Mouse (Mus musculus): ENCODE measurements around the gene Teddm2. TPM values are rescaled to one million over a fixed set of nuclear protein-coding genes. Genes with fewer than 3 reads are reported as not detected.
"Not testable (repeated sequence)": the region's sequence is repeated elsewhere in the genome, so short reads cannot be mapped to it uniquely, and the experiment has no call there.

The Teddm2 gene
- polyA plus RNA-seq, 1 experiment from 2014 or later = 0.65 TPM

GRCm38 (mm10) chr1:153874045-153874444 is 26.0 kb downstream of the Teddm2 start, which contains the start of gene Teddm1b:
Teddm1b (plus strand) TSS chr1:153874345.
- H3K27me3 ChIP-seq = no peaks in the 10 kb centered on the region
- H3K9ac ChIP-seq (replicated peaks) = no peak within 1 kb of the TSS
- no peaks in the 10 kb centered on the region for H3K9me3 ChIP-seq
- no peak within 1 kb of the TSS for H3K27ac ChIP-seq (replicated peaks)
- WGBS = 91% methylated on average over 6 of the region's 6 CpGs
- no peaks in the 10 kb centered on the region for H3K36me3 ChIP-seq
- ATAC-seq (ENCODE audit: low FRiP score, low read depth) = no peak
- no peak within 1 kb of the TSS for H3K4me2 ChIP-seq (replicated peaks)
- no peak within 1 kb of the TSS for H3K4me3 ChIP-seq
- H3K4me1 ChIP-seq = no peaks in the 10 kb centered on the region

DNA sequence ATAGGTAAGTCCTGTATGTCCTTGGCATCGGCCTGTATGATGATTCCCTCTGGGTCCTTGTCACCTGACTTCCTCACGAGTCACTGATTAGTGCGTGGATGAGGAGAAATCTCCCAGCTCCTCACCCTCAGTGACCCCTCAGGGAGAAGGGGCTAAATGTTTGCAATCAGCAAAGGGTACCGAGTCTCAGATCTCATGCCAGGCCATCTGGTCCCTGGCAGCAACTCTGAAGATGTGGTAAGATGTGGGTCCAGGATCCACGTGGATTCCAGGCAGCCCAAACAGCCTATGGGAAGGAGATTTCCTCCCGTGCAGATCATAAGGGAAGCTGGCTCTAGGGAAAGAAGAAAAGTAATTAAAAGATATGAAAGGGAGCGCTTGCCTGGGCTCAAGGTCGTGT is 44.1 kb downstream of the Teddm2 start:
- Histone ChIP-seq H3K4me3 (no peak overlapping the region), H3K4me2 (replicated peaks) (no peak overlapping the region), H3K27me3 (no peaks in the 10 kb centered on the region), H3K4me1 (no peaks in the 10 kb centered on the region), H3K9me3 (no peaks in the 10 kb centered on the region), H3K36me3 (no peaks in the 10 kb centered on the region), H3K9ac (replicated peaks) (no peak overlapping the region), H3K27ac (replicated peaks) (no peak overlapping the region)
- ATAC-seq (ENCODE audit: low FRiP score, low read depth) = no peak
- WGBS = 81% methylated on average over 8 of the region's 8 CpGs

DNA sequence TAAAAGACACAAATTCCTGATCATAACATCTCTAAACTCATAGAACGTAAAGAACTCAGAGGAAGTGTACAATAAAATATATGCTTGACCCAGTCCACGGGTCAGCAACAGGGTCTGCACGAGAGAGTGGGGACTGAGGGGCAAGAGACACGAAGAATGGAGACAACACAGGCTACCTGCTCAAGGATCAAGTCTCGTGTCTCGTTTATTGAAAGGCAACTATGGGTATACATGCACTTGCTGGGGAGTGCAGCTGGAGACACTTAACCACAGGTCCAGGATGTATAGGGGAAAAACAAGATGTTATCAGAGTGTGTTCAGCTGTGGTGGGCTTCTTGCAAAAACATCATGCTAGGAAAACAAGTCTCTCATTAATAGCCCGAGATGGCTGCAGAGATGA is 47.3 kb downstream of the Teddm2 start:
- not testable (repeated sequence) for ATAC-seq (ENCODE audit: low FRiP score, low read depth); H3K27ac ChIP-seq (replicated peaks); H3K36me3 ChIP-seq; H3K27me3 ChIP-seq; H3K9me3 ChIP-seq; H3K4me3 ChIP-seq; H3K4me1 ChIP-seq; H3K4me2 ChIP-seq (replicated peaks); H3K9ac ChIP-seq (replicated peaks)
- 83% methylated on average over 7 of the region's 7 CpGs for WGBS

DNA sequence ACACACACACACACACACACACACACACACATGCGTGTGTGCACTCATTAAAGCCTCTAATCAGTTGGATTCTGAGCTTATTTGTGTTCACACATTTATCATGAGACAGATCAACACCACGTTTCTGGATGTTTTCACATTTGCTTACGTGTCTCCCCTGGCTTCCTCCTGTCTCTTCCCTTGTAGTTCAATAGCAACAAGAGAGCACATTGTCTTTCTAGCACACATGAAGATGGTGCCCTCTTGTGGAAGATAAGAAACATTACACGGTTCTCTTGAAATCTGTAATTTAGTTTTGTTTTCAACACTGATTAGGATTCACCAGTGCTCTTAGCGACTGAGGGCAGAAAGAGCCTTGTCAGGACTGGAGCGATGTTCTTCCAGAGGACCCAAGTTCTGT is 53.2 kb downstream of the Teddm2 start:
- no peak for ATAC-seq (ENCODE audit: low FRiP score, low read depth)
- no peak overlapping the region for H3K27ac ChIP-seq (replicated peaks)
- 37% methylated on average over 6 of the region's 6 CpGs for WGBS

GRCm38 (mm10) chr1:153846420-153846819 is 53.6 kb downstream of the Teddm2 start:
- Histone ChIP-seq H3K9me3 (no peaks in the 10 kb centered on the region), H3K4me1 (no peaks in the 10 kb centered on the region), H3K27ac (replicated peaks) (no peak overlapping the region), H3K4me3 (no peak overlapping the region), H3K9ac (replicated peaks) (no peak overlapping the region), H3K27me3 (no peaks in the 10 kb centered on the region), H3K36me3 (no peaks in the 10 kb centered on the region), H3K4me2 (replicated peaks) (no peak overlapping the region)
- ATAC-seq (ENCODE audit: low FRiP score, low read depth) = no peak
- 93% methylated on average over 7 of the region's 7 CpGs for WGBS

More for the DNA sequence above, 53.2 kb downstream of the Teddm2 start:
- Histone ChIP-seq H3K4me2 (replicated peaks) (no peak overlapping the region), H3K36me3 (no peaks in the 10 kb centered on the region), H3K9ac (replicated peaks) (no peak overlapping the region), H3K4me3 (no peak overlapping the region), H3K27me3 (no peaks in the 10 kb centered on the region), H3K4me1 (no peaks in the 10 kb centered on the region), H3K9me3 (no peaks in the 10 kb centered on the region)

DNA sequence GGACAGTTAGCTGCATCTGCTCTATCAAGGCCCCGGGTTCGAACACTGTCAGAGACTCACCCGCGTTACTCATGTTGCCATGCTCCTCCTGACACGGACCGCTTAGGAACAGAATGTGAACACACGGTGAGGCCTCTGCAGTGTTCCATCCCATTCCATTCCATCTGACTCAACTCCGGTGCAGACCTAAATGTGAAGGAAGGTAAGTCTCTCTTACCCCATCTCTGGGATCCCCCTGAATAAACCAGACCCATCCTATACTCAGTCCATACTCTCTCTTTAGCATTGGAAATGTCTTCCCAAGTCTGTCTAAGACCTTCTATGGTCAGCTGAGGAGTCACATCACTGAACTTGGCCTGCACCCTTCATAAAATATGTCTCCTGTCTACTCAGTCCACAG is 56.0 kb downstream of the Teddm2 start, which contains the start of gene Rgsl1:
Gene Rgsl1, minus strand, starts transcription at position 101 of the 400 bp plus-strand sequence.
- no peak within 1 kb of the TSS for H3K4me3 ChIP-seq
- no peaks in the 10 kb centered on the region for H3K4me1 ChIP-seq
- H3K9me3 ChIP-seq = no peaks in the 10 kb centered on the region
- no peaks in the 10 kb centered on the region for H3K36me3 ChIP-seq
- H3K27ac ChIP-seq (replicated peaks) = no peak within 1 kb of the TSS
- WGBS = 93% methylated on average over 8 of the region's 8 CpGs
- no peaks in the 10 kb centered on the region for H3K27me3 ChIP-seq
- no peak for ATAC-seq (ENCODE audit: low FRiP score, low read depth)
- no peak within 1 kb of the TSS for H3K4me2 ChIP-seq (replicated peaks)
- no peak within 1 kb of the TSS for H3K9ac ChIP-seq (replicated peaks)

DNA sequence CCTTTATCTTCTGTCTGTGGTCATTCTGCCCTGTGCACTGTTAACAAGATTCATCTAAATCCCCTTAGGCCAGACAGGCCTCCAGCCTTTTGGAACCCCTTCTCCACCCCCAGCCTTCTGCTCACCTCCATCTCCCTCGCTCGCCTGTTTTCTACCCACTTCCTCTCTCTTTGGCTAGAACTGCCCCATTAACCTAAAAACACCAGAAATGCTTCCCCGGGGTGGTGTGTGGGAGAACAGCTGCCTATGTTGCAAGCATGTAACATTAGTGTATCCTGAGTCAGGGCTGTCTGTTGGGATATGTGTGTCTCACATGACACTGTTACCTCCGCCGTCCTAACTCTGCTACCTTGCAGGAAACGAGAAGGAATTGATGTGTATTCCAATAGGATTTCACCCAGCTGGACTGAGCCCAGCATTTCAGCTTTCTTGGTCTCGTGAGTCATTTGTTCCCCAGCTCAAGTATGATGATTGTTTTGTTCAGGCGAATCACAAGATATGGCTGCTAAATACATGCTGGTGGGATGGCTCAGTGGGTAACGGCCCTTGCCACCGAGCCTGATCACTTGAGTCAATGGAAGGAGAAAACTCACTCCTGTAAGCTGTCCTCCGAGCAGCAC is 57.8 kb downstream of the Teddm2 start:
- 90% methylated on average over 11 of the region's 11 CpGs for WGBS
- H3K9me3 ChIP-seq = no peaks in the 10 kb centered on the region
- no peaks in the 10 kb centered on the region for H3K4me1 ChIP-seq
- H3K4me2 ChIP-seq (replicated peaks) = no peak overlapping the region
- no peak overlapping the region for H3K27ac ChIP-seq (replicated peaks)
- ATAC-seq (ENCODE audit: low FRiP score, low read depth) = no peak
- H3K4me3 ChIP-seq = no peak overlapping the region
- no peaks in the 10 kb centered on the region for H3K27me3 ChIP-seq
- H3K9ac ChIP-seq (replicated peaks) = no peak overlapping the region
- no peaks in the 10 kb centered on the region for H3K36me3 ChIP-seq

- WGBS = 90% methylated on average over 4 of the region's 4 CpGs
- no peak overlapping the region for H3K4me2 ChIP-seq (replicated peaks)
- no peak overlapping the region for H3K27ac ChIP-seq (replicated peaks)
- H3K36me3 ChIP-seq = no peaks in the 10 kb centered on the region
- no peaks in the 10 kb centered on the region for H3K4me1 ChIP-seq
- H3K9me3 ChIP-seq = no peaks in the 10 kb centered on the region
- H3K4me3 ChIP-seq = no peak overlapping the region
- no peak for ATAC-seq (ENCODE audit: low FRiP score, low read depth)
- no peak overlapping the region for H3K9ac ChIP-seq (replicated peaks)
- no peaks in the 10 kb centered on the region for H3K27me3 ChIP-seq
Measured at GRCm38 (mm10) chr1:153836036-153836435, 64.0 kb downstream of the Teddm2 start.

GRCm38 (mm10) chr1:153830746-153831145 is 69.3 kb downstream of the Teddm2 start:
- Histone ChIP-seq H3K4me1 (no peaks in the 10 kb centered on the region), H3K27me3 (no peaks in the 10 kb centered on the region), H3K9ac (replicated peaks) (no peak overlapping the region), H3K36me3 (no peaks in the 10 kb centered on the region), H3K4me2 (replicated peaks) (no peak overlapping the region), H3K4me3 (no peak overlapping the region), H3K27ac (replicated peaks) (no peak overlapping the region), H3K9me3 (no peaks in the 10 kb centered on the region)
- WGBS = 82% methylated on average over 4 of the region's 4 CpGs
- no peak for ATAC-seq (ENCODE audit: low FRiP score, low read depth)

DNA sequence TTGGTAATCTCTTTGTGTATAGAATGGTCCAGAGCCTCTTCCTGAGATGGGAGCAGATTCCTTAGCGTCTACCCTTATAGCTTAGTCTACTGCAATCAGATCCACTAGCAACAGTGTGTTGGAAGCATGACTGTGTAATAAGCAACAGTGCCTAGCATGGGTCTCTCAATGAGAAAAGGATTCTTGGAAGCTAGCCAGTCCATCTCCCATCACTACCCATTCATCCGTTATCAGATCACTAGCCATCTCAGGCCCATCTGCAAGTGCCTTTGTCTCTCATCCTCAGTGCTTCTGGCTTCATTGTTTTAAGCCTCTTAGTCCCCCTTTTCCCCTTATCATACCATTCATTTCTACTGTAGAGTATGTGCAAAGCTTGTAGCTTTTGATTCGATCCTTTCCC is 79.8 kb downstream of the Teddm2 start:
- no peak overlapping the region for H3K27ac ChIP-seq (replicated peaks)
- no peaks in the 10 kb centered on the region for H3K36me3 ChIP-seq
- no peaks in the 10 kb centered on the region for H3K9me3 ChIP-seq
- 81% methylated on average over 3 of the region's 3 CpGs for WGBS
- no peak overlapping the region for H3K4me2 ChIP-seq (replicated peaks)
- no peak overlapping the region for H3K9ac ChIP-seq (replicated peaks)
- no peaks in the 10 kb centered on the region for H3K27me3 ChIP-seq
- no peak for ATAC-seq (ENCODE audit: low FRiP score, low read depth)
- H3K4me1 ChIP-seq = no peaks in the 10 kb centered on the region
- H3K4me3 ChIP-seq = no peak overlapping the region

- no peak overlapping the region for H3K27ac ChIP-seq (replicated peaks)
- 67% methylated on average over 2 of the region's 2 CpGs for WGBS
- ATAC-seq (ENCODE audit: low FRiP score, low read depth) = no peak
- no peak overlapping the region for H3K4me2 ChIP-seq (replicated peaks)
- no peaks in the 10 kb centered on the region for H3K4me1 ChIP-seq
- H3K9me3 ChIP-seq = no peaks in the 10 kb centered on the region
- no peaks in the 10 kb centered on the region for H3K36me3 ChIP-seq
- H3K4me3 ChIP-seq = no peak overlapping the region
- H3K27me3 ChIP-seq = no peaks in the 10 kb centered on the region
- no peak overlapping the region for H3K9ac ChIP-seq (replicated peaks)
Measured at GRCm38 (mm10) chr1:153814278-153814677, 85.8 kb downstream of the Teddm2 start.

- Histone ChIP-seq H3K36me3 (no peaks in the 10 kb centered on the region), H3K9ac (replicated peaks) (no peak overlapping the region), H3K9me3 (no peaks in the 10 kb centered on the region), H3K27ac (replicated peaks) (no peak overlapping the region), H3K4me3 (no peak overlapping the region), H3K4me1 (peaks cover 7% of the 10 kb centered on the region; the same call in 1 of the 2 replicates), H3K4me2 (replicated peaks) (no peak overlapping the region), H3K27me3 (no peaks in the 10 kb centered on the region)
- WGBS = 54% methylated on average over 13 of the region's 13 CpGs
- ATAC-seq (ENCODE audit: low FRiP score, low read depth) = no peak
Measured at GRCm38 (mm10) chr1:153807390-153807993, 92.5 kb downstream of the Teddm2 start.

- Histone ChIP-seq H3K4me2 (replicated peaks) (no peak overlapping the region), H3K9me3 (no peaks in the 10 kb centered on the region), H3K27me3 (no peaks in the 10 kb centered on the region), H3K36me3 (no peaks in the 10 kb centered on the region), H3K4me3 (no peak overlapping the region), H3K9ac (replicated peaks) (no peak overlapping the region), H3K27ac (replicated peaks) (no peak overlapping the region), H3K4me1 (peaks cover 7% of the 10 kb centered on the region; the same call in 1 of the 2 replicates)
- whole genome bisulfite sequencing = 33% methylated on average over 8 of the region's 8 CpGs
- no peak for ATAC-seq (ENCODE audit: low FRiP score, low read depth)
Measured at GRCm38 (mm10) chr1:153803530-153803929, 96.5 kb downstream of the Teddm2 start.

All from midbrain, embryonic 12.5 days (tissue).